Mouse (Mus musculus): ENCODE results near the gene Sh3d19. TPM values are rescaled to one million over a fixed set of nuclear protein-coding genes. Genes with fewer than 3 reads are reported as not detected.

Sh3d19 gene
- polyA plus RNA-seq (2015; fragmentation: Nextera tagmentation; extraction: Ambion mirVana) = 11.3 and 13.8 TPM in 2 replicates

GRCm38 (mm10) chr3:85970742-85971598 is at the start of gene Sh3d19:
Gene Sh3d19, plus strand, starts transcription at chr3:85971109.
- H3K4me2 ChIP-seq (ENCODE audit: low read depth, low read length) = peak within 1 kb of the TSS; percentile 77
- H3K27me3 ChIP-seq (ENCODE audit: control insufficient read depth, insufficient read depth, low read length) = no peaks in the 10 kb centered on the region
- 1% methylated on average over 55 of the region's 73 CpGs for WGBS
- peak within 1 kb of the TSS; percentile 88 for H3K4me3 ChIP-seq (ENCODE audit: low read length)
- H3K9me3 ChIP-seq (replicated peaks; ENCODE audit: control insufficient read depth, low read length) = no peaks in the 10 kb centered on the region
- peaks cover 11% of the 10 kb centered on the region for H3K4me1 ChIP-seq (ENCODE audit: control insufficient read depth, insufficient read depth, low read length)
- H3K9ac ChIP-seq (ENCODE audit: low read length) = peak within 1 kb of the TSS; percentile 89
- ATAC-seq (replicated peaks; ENCODE audit: extremely low read depth, insufficient read depth, low FRiP score) = peak; percentile 93
- H3K36me3 ChIP-seq (ENCODE audit: control insufficient read depth, insufficient read depth) = no peaks in the 10 kb centered on the region
- H3K27ac ChIP-seq (ENCODE audit: low read length) = peak within 1 kb of the TSS; percentile 64

DNA sequence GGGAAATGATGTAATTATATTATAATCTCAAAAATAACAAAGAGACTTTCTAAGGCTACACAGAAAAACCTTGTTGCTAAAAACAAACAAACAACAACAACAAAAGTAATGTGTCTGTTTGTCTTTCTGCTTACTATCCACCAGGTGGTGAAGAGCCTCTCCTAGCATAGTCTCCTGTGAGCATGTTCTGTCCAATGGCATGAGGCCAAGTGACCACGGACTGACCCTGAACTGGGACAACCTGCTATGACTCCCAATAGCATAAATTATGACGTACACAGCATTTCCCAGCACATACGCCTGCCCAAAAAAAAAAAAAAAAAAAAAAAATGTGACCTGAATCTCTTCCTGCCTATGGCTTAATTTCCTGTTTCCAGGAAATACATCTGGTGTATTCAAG is 48.6 kb upstream of the Sh3d19 start:
- H3K4me3 ChIP-seq (ENCODE audit: low read length) = no peak overlapping the region
- H3K9me3 ChIP-seq (replicated peaks; ENCODE audit: control insufficient read depth, low read length) = no peaks in the 10 kb centered on the region
- no peaks in the 10 kb centered on the region for H3K4me1 ChIP-seq (ENCODE audit: control insufficient read depth, insufficient read depth, low read length)
- H3K27ac ChIP-seq (ENCODE audit: low read length) = no peak overlapping the region
- no peak overlapping the region for H3K4me2 ChIP-seq (ENCODE audit: low read depth, low read length)
- no peak overlapping the region for H3K9ac ChIP-seq (ENCODE audit: low read length)
- no peaks in the 10 kb centered on the region for H3K36me3 ChIP-seq (ENCODE audit: control insufficient read depth, insufficient read depth)
- H3K27me3 ChIP-seq (ENCODE audit: control insufficient read depth, insufficient read depth, low read length) = no peaks in the 10 kb centered on the region
- WGBS = 38% methylated on average over 3 of the region's 3 CpGs
- ATAC-seq (replicated peaks; ENCODE audit: extremely low read depth, insufficient read depth, low FRiP score) = no peak

- Histone ChIP-seq H3K9ac (ENCODE audit: low read length) (no peak overlapping the region), H3K36me3 (ENCODE audit: control insufficient read depth, insufficient read depth) (no peaks in the 10 kb centered on the region), H3K27me3 (ENCODE audit: control insufficient read depth, insufficient read depth, low read length) (no peaks in the 10 kb centered on the region), H3K4me3 (ENCODE audit: low read length) (no peak overlapping the region), H3K27ac (ENCODE audit: low read length) (no peak overlapping the region), H3K4me2 (ENCODE audit: low read depth, low read length) (no peak overlapping the region), H3K4me1 (ENCODE audit: control insufficient read depth, insufficient read depth, low read length) (no peaks in the 10 kb centered on the region), H3K9me3 (replicated peaks; ENCODE audit: control insufficient read depth, low read length) (no peaks in the 10 kb centered on the region)
- ATAC-seq (replicated peaks; ENCODE audit: extremely low read depth, insufficient read depth, low FRiP score) = no peak
- 79% methylated on average over 8 of the region's 8 CpGs for WGBS
Observed at GRCm38 (mm10) chr3:85923343-85923742, 47.6 kb upstream of the Sh3d19 start.

- 37% methylated on average over 18 of the region's 18 CpGs for WGBS
- peak; percentile 55; the same call in 1 of the 2 replicates for ATAC-seq (replicated peaks; ENCODE audit: extremely low read depth, insufficient read depth, low FRiP score)
- peak overlapping the region; percentile 35 for H3K4me2 ChIP-seq (ENCODE audit: low read depth, low read length)
- no peak overlapping the region for H3K4me3 ChIP-seq (ENCODE audit: low read length)
- H3K27ac ChIP-seq (ENCODE audit: low read length) = no peak overlapping the region
- no peaks in the 10 kb centered on the region for H3K27me3 ChIP-seq (ENCODE audit: control insufficient read depth, insufficient read depth, low read length)
- H3K9ac ChIP-seq (ENCODE audit: low read length) = peak overlapping the region; percentile 44; the same call in 1 of the 2 replicates
- H3K36me3 ChIP-seq (ENCODE audit: control insufficient read depth, insufficient read depth) = no peaks in the 10 kb centered on the region
- no peaks in the 10 kb centered on the region for H3K4me1 ChIP-seq (ENCODE audit: control insufficient read depth, insufficient read depth, low read length)
- H3K9me3 ChIP-seq (replicated peaks; ENCODE audit: control insufficient read depth, low read length) = no peaks in the 10 kb centered on the region
Observed at GRCm38 (mm10) chr3:85923954-85924945, 46.7 kb upstream of the Sh3d19 start.

DNA sequence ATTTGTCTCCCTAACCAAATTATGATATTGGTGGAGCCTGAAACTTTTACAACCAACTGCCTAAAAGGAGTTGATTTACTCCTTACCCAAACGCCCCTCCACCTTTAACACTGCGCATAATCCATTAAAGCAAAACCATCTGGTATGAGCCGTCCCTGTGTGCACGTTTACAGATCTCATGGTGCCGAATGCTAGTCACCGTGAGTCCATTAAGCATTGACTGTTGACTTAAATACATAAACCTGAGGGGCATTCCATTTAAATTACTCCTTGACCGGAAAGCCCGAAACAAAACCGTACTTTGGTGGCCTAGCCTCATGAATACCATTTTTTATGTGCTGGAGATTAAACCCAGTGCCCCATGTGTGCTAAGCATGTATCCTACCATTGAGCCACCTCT is 43.6 kb upstream of the Sh3d19 start:
- 90% methylated on average over 9 of the region's 9 CpGs for WGBS
- Histone ChIP-seq H3K4me1 (ENCODE audit: control insufficient read depth, insufficient read depth, low read length) (no peaks in the 10 kb centered on the region), H3K9ac (ENCODE audit: low read length) (no peak overlapping the region), H3K4me2 (ENCODE audit: low read depth, low read length) (no peak overlapping the region), H3K36me3 (ENCODE audit: control insufficient read depth, insufficient read depth) (no peaks in the 10 kb centered on the region), H3K27me3 (ENCODE audit: control insufficient read depth, insufficient read depth, low read length) (no peaks in the 10 kb centered on the region), H3K9me3 (replicated peaks; ENCODE audit: control insufficient read depth, low read length) (no peaks in the 10 kb centered on the region), H3K4me3 (ENCODE audit: low read length) (no peak overlapping the region), H3K27ac (ENCODE audit: low read length) (no peak overlapping the region)
- no peak for ATAC-seq (replicated peaks; ENCODE audit: extremely low read depth, insufficient read depth, low FRiP score)

- no peak overlapping the region for H3K9ac ChIP-seq (ENCODE audit: low read length)
- H3K4me2 ChIP-seq (ENCODE audit: low read depth, low read length) = no peak overlapping the region
- no peaks in the 10 kb centered on the region for H3K36me3 ChIP-seq (ENCODE audit: control insufficient read depth, insufficient read depth)
- ATAC-seq (replicated peaks; ENCODE audit: extremely low read depth, insufficient read depth, low FRiP score) = peak; percentile 52; the same call in 1 of the 2 replicates
- H3K9me3 ChIP-seq (replicated peaks; ENCODE audit: control insufficient read depth, low read length) = no peaks in the 10 kb centered on the region
- no peak overlapping the region for H3K4me3 ChIP-seq (ENCODE audit: low read length)
- H3K27ac ChIP-seq (ENCODE audit: low read length) = no peak overlapping the region
- no peaks in the 10 kb centered on the region for H3K27me3 ChIP-seq (ENCODE audit: control insufficient read depth, insufficient read depth, low read length)
- 49% methylated on average over 5 of the region's 5 CpGs for WGBS
- H3K4me1 ChIP-seq (ENCODE audit: control insufficient read depth, insufficient read depth, low read length) = no peaks in the 10 kb centered on the region
Observed at GRCm38 (mm10) chr3:85928140-85928611, 42.7 kb upstream of the Sh3d19 start.

GRCm38 (mm10) chr3:85929711-85930110 is 41.2 kb upstream of the Sh3d19 start:
- H3K4me2 ChIP-seq (ENCODE audit: low read depth, low read length) = no peak overlapping the region
- no peaks in the 10 kb centered on the region for H3K9me3 ChIP-seq (replicated peaks; ENCODE audit: control insufficient read depth, low read length)

GRCm38 (mm10) chr3:85930671-85931255 is 40.1 kb upstream of the Sh3d19 start:
- Histone ChIP-seq H3K27me3 (ENCODE audit: control insufficient read depth, insufficient read depth, low read length) (no peaks in the 10 kb centered on the region), H3K4me3 (ENCODE audit: low read length) (no peak overlapping the region), H3K36me3 (ENCODE audit: control insufficient read depth, insufficient read depth) (no peaks in the 10 kb centered on the region), H3K27ac (ENCODE audit: low read length) (no peak overlapping the region), H3K4me2 (ENCODE audit: low read depth, low read length) (no peak overlapping the region), H3K9me3 (replicated peaks; ENCODE audit: control insufficient read depth, low read length) (no peaks in the 10 kb centered on the region), H3K4me1 (ENCODE audit: control insufficient read depth, insufficient read depth, low read length) (no peaks in the 10 kb centered on the region), H3K9ac (ENCODE audit: low read length) (no peak overlapping the region)
- 76% methylated on average over 11 of the region's 11 CpGs for WGBS
- no peak for ATAC-seq (replicated peaks; ENCODE audit: extremely low read depth, insufficient read depth, low FRiP score)

More at GRCm38 (mm10) chr3:85929711-85930110, 41.2 kb upstream of the Sh3d19 start:
- Histone ChIP-seq H3K9ac (ENCODE audit: low read length) (no peak overlapping the region), H3K27me3 (ENCODE audit: control insufficient read depth, insufficient read depth, low read length) (no peaks in the 10 kb centered on the region), H3K4me1 (ENCODE audit: control insufficient read depth, insufficient read depth, low read length) (no peaks in the 10 kb centered on the region), H3K27ac (ENCODE audit: low read length) (no peak overlapping the region), H3K36me3 (ENCODE audit: control insufficient read depth, insufficient read depth) (no peaks in the 10 kb centered on the region), H3K4me3 (ENCODE audit: low read length) (no peak overlapping the region)
- no peak for ATAC-seq (replicated peaks; ENCODE audit: extremely low read depth, insufficient read depth, low FRiP score)
- WGBS = 77% methylated on average over 5 of the region's 5 CpGs

Data from heart, embryonic 16.5 days (tissue).